Mouse (Mus musculus) cerebellum, adult 2 months (tissue): ENCODE results near the gene Gm28230.

Experiments
- CTCF ChIP-seq: fragments of 200-500 bp; IDR thresholded peaks from 2 replicates; pipeline ENCODE4 v1.5.1; 2011; ENCODE audit warnings: low read depth, mild to moderate bottlenecking, control low read depth, low read length, moderate library complexity, borderline replicate concordance; ENCODE audit not compliant: insufficient read depth
- POLR2A ChIP-seq: fragments of 200-500 bp; IDR thresholded peaks from 2 replicates; pipeline ENCODE4 v1.6.1; 2011; ENCODE audit warnings: low read length, control low read depth, borderline replicate concordance; ENCODE audit not compliant: insufficient read depth

GRCm38 (mm10) chr2:74690338-74690716, 36.2 kb upstream of the Gm28230 start:
- TF ChIP-seq POLR2A, result no peak
- TF ChIP-seq CTCF, result no peak
